Mouse (Mus musculus): ENCODE measurements at regions not wholly inside any gene's neighbourhood (a gene's known extent, or its start where the extent isn't known, plus 50 kb on each side); places are given as distances from the start of the nearest gene placed in this dataset.
"Not testable (repeated sequence)": the region's sequence is repeated elsewhere in the genome, so short reads cannot be mapped to it uniquely, and the experiment has no call there.

- H3K4me2 ChIP-seq (replicated peaks) = no peak overlapping the region
- no peak overlapping the region for H3K27ac ChIP-seq
- DNase-seq (ENCODE audit: low spot score) (no peak), ATAC-seq (ENCODE audit: low FRiP score) (no peak)
- H3K4me3 ChIP-seq (replicated peaks; ENCODE audit: low read length) = no peak overlapping the region
- no peaks in the 10 kb centered on the region for H3K36me3 ChIP-seq (replicated peaks; ENCODE audit: control insufficient read depth, insufficient read depth)
- no peak overlapping the region for H3K9ac ChIP-seq
- H3K27me3 ChIP-seq (ENCODE audit: control insufficient read depth, insufficient read depth, low read length) = no peaks in the 10 kb centered on the region
- peaks cover 9% of the 10 kb centered on the region; the same call in 1 of the 2 replicates for H3K4me1 ChIP-seq (replicated peaks; ENCODE audit: control insufficient read depth, insufficient read depth, low read length)
- H3K9me3 ChIP-seq (ENCODE audit: control insufficient read depth, low read length) = no peaks in the 10 kb centered on the region
- WGBS = 17% methylated on average over 12 of the region's 12 CpGs
Measured at GRCm38 (mm10) chr15:87818566-87818965, 274.5 kb downstream of the Fam19a5 start.

GRCm38 (mm10) chr15:87842097-87842496 is 298.0 kb downstream of the Fam19a5 start:
- no peaks in the 10 kb centered on the region for H3K27me3 ChIP-seq (ENCODE audit: control insufficient read depth, insufficient read depth, low read length)
- WGBS = 37% methylated on average over 3 of the region's 3 CpGs
- no peak overlapping the region for H3K4me2 ChIP-seq (replicated peaks)
- H3K9me3 ChIP-seq (ENCODE audit: control insufficient read depth, low read length) = no peaks in the 10 kb centered on the region
- H3K4me3 ChIP-seq (replicated peaks; ENCODE audit: low read length) = no peak overlapping the region
- ATAC-seq (ENCODE audit: low FRiP score) = no peak
- H3K27ac ChIP-seq = no peak overlapping the region
- H3K9ac ChIP-seq = no peak overlapping the region
- no peaks in the 10 kb centered on the region for H3K36me3 ChIP-seq (replicated peaks; ENCODE audit: control insufficient read depth, insufficient read depth)
- no peaks in the 10 kb centered on the region for H3K4me1 ChIP-seq (replicated peaks; ENCODE audit: control insufficient read depth, insufficient read depth, low read length)
- no peak for DNase-seq (ENCODE audit: low spot score)

- 0 out of 2 replicates have a peak, but pooled peaks cover 4% of the 10 kb centered on the region for H3K4me1 ChIP-seq (replicated peaks; ENCODE audit: control insufficient read depth, insufficient read depth, low read length)
- 5% methylated on average over 2 of the region's 2 CpGs for WGBS
- no peak for ATAC-seq (ENCODE audit: low FRiP score)
Measured at GRCm38 (mm10) chr15:87859069-87859468, 315.0 kb downstream of the Fam19a5 start.

GRCm38 (mm10) chr15:87876286-87876899 is 332.3 kb downstream of the Fam19a5 start:
- no peak for ATAC-seq (ENCODE audit: low FRiP score)
- Histone ChIP-seq H3K36me3 (replicated peaks; ENCODE audit: control insufficient read depth, insufficient read depth) (no peaks in the 10 kb centered on the region), H3K9ac (no peak overlapping the region), H3K4me3 (replicated peaks; ENCODE audit: low read length) (no peak overlapping the region), H3K4me2 (replicated peaks) (no peak overlapping the region), H3K9me3 (ENCODE audit: control insufficient read depth, low read length) (no peaks in the 10 kb centered on the region), H3K27me3 (ENCODE audit: control insufficient read depth, insufficient read depth, low read length) (no peaks in the 10 kb centered on the region), H3K4me1 (replicated peaks; ENCODE audit: control insufficient read depth, insufficient read depth, low read length) (no peaks in the 10 kb centered on the region), H3K27ac (no peak overlapping the region)
- DNase-seq (ENCODE audit: low spot score) = no peak
- 60% methylated on average over 9 of the region's 9 CpGs for WGBS

More at GRCm38 (mm10) chr15:87859069-87859468, 315.0 kb downstream of the Fam19a5 start:
- no peaks in the 10 kb centered on the region for H3K27me3 ChIP-seq (ENCODE audit: control insufficient read depth, insufficient read depth, low read length)
- no peaks in the 10 kb centered on the region for H3K36me3 ChIP-seq (replicated peaks; ENCODE audit: control insufficient read depth, insufficient read depth)
- no peak overlapping the region for H3K4me2 ChIP-seq (replicated peaks)
- H3K27ac ChIP-seq = no peak overlapping the region
- H3K9me3 ChIP-seq (ENCODE audit: control insufficient read depth, low read length) = no peaks in the 10 kb centered on the region
- no peak overlapping the region for H3K4me3 ChIP-seq (replicated peaks; ENCODE audit: low read length)
- no peak overlapping the region for H3K9ac ChIP-seq
- no peak for DNase-seq (ENCODE audit: low spot score)

GRCm38 (mm10) chr15:87890903-87891302 is 346.8 kb downstream of the Fam19a5 start:
- H3K36me3 ChIP-seq (replicated peaks; ENCODE audit: control insufficient read depth, insufficient read depth) = no peaks in the 10 kb centered on the region
- no peak overlapping the region for H3K27ac ChIP-seq
- WGBS = 88% methylated on average over 5 of the region's 5 CpGs
- no peaks in the 10 kb centered on the region for H3K9me3 ChIP-seq (ENCODE audit: control insufficient read depth, low read length)
- no peak for DNase-seq (ENCODE audit: low spot score)
- ATAC-seq (ENCODE audit: low FRiP score) = no peak
- no peaks in the 10 kb centered on the region for H3K4me1 ChIP-seq (replicated peaks; ENCODE audit: control insufficient read depth, insufficient read depth, low read length)
- no peak overlapping the region for H3K9ac ChIP-seq
- H3K4me3 ChIP-seq (replicated peaks; ENCODE audit: low read length) = no peak overlapping the region
- H3K27me3 ChIP-seq (ENCODE audit: control insufficient read depth, insufficient read depth, low read length) = no peaks in the 10 kb centered on the region
- no peak overlapping the region for H3K4me2 ChIP-seq (replicated peaks)

- not testable (repeated sequence) for ATAC-seq (ENCODE audit: low FRiP score); DNase-seq (ENCODE audit: low spot score); H3K4me2 ChIP-seq (replicated peaks); H3K27me3 ChIP-seq (ENCODE audit: control insufficient read depth, insufficient read depth, low read length); H3K9ac ChIP-seq; H3K4me1 ChIP-seq (replicated peaks; ENCODE audit: control insufficient read depth, insufficient read depth, low read length); H3K4me3 ChIP-seq (replicated peaks; ENCODE audit: low read length); H3K9me3 ChIP-seq (ENCODE audit: control insufficient read depth, low read length); H3K27ac ChIP-seq; H3K36me3 ChIP-seq (replicated peaks; ENCODE audit: control insufficient read depth, insufficient read depth)
- 90% methylated on average over 6 of the region's 6 CpGs for WGBS
Measured at GRCm38 (mm10) chr15:87894866-87895265, 350.8 kb downstream of the Fam19a5 start.

- Histone ChIP-seq H3K4me3 (replicated peaks; ENCODE audit: low read length) (no peak overlapping the region), H3K9me3 (ENCODE audit: control insufficient read depth, low read length) (no peaks in the 10 kb centered on the region), H3K27ac (no peak overlapping the region), H3K36me3 (replicated peaks; ENCODE audit: control insufficient read depth, insufficient read depth) (no peaks in the 10 kb centered on the region), H3K4me1 (replicated peaks; ENCODE audit: control insufficient read depth, insufficient read depth, low read length) (no peaks in the 10 kb centered on the region), H3K4me2 (replicated peaks) (no peak overlapping the region), H3K9ac (no peak overlapping the region), H3K27me3 (ENCODE audit: control insufficient read depth, insufficient read depth, low read length) (no peaks in the 10 kb centered on the region)
- no peak for DNase-seq (ENCODE audit: low spot score)
- ATAC-seq (ENCODE audit: low FRiP score) = no peak
- WGBS = 84% methylated on average over 4 of the region's 4 CpGs
Measured at GRCm38 (mm10) chr15:87898655-87899054, 354.6 kb downstream of the Fam19a5 start.

GRCm38 (mm10) chr15:87904436-87904835 is 360.3 kb downstream of the Fam19a5 start:
- H3K4me3 ChIP-seq (replicated peaks; ENCODE audit: low read length) = no peak overlapping the region
- no peaks in the 10 kb centered on the region for H3K4me1 ChIP-seq (replicated peaks; ENCODE audit: control insufficient read depth, insufficient read depth, low read length)
- ATAC-seq (ENCODE audit: low FRiP score) (no peak), DNase-seq (ENCODE audit: low spot score) (no peak)
- H3K9ac ChIP-seq = no peak overlapping the region
- no peaks in the 10 kb centered on the region for H3K36me3 ChIP-seq (replicated peaks; ENCODE audit: control insufficient read depth, insufficient read depth)
- no peak overlapping the region for H3K4me2 ChIP-seq (replicated peaks)
- no peaks in the 10 kb centered on the region for H3K9me3 ChIP-seq (ENCODE audit: control insufficient read depth, low read length)
- H3K27ac ChIP-seq = no peak overlapping the region
- 92% methylated on average over 6 of the region's 6 CpGs for WGBS
- H3K27me3 ChIP-seq (ENCODE audit: control insufficient read depth, insufficient read depth, low read length) = no peaks in the 10 kb centered on the region

GRCm38 (mm10) chr15:87906310-87906709 is 362.2 kb downstream of the Fam19a5 start:
- Histone ChIP-seq H3K4me1 (replicated peaks; ENCODE audit: control insufficient read depth, insufficient read depth, low read length) (peaks cover 5% of the 10 kb centered on the region; the same call in 1 of the 2 replicates), H3K4me3 (replicated peaks; ENCODE audit: low read length) (no peak overlapping the region), H3K9me3 (ENCODE audit: control insufficient read depth, low read length) (no peaks in the 10 kb centered on the region), H3K4me2 (replicated peaks) (no peak overlapping the region), H3K27ac (no peak overlapping the region), H3K27me3 (ENCODE audit: control insufficient read depth, insufficient read depth, low read length) (no peaks in the 10 kb centered on the region), H3K9ac (no peak overlapping the region), H3K36me3 (replicated peaks; ENCODE audit: control insufficient read depth, insufficient read depth) (no peaks in the 10 kb centered on the region)
- 81% methylated on average over 5 of the region's 5 CpGs for WGBS
- DNase-seq (ENCODE audit: low spot score) (no peak), ATAC-seq (ENCODE audit: low FRiP score) (no peak)

- Histone ChIP-seq H3K36me3 (replicated peaks; ENCODE audit: control insufficient read depth, insufficient read depth) (no peaks in the 10 kb centered on the region), H3K4me2 (replicated peaks) (no peak overlapping the region), H3K9ac (no peak overlapping the region), H3K27ac (no peak overlapping the region), H3K4me3 (replicated peaks; ENCODE audit: low read length) (no peak overlapping the region), H3K4me1 (replicated peaks; ENCODE audit: control insufficient read depth, insufficient read depth, low read length) (no peaks in the 10 kb centered on the region), H3K27me3 (ENCODE audit: control insufficient read depth, insufficient read depth, low read length) (no peaks in the 10 kb centered on the region), H3K9me3 (ENCODE audit: control insufficient read depth, low read length) (no peaks in the 10 kb centered on the region)
- DNase-seq (ENCODE audit: low spot score) (no peak), ATAC-seq (ENCODE audit: low FRiP score) (no peak)
- 48% methylated on average over 9 of the region's 9 CpGs for WGBS
Measured at GRCm38 (mm10) chr15:87922091-87922490, 378.0 kb downstream of the Fam19a5 start.

All from hindbrain, embryonic 14.5 days (tissue).